Mouse (Mus musculus) forebrain, embryonic 11.5 days (tissue): ENCODE results near the gene Zfp334. TPM values are rescaled to one million over a fixed set of nuclear protein-coding genes. Genes with fewer than 3 reads are reported as not detected.
A peak's percentile ranks its signal among the peaks of the same experiment; 100 is the strongest.

Experiments used
- ATAC-seq: fragments of 200-750 bp; cut with Nextera tagmentation; replicated peaks from 2 replicates; pipeline ENCODE4 v1.8.0; 2017; ENCODE audit warnings: moderate TSS enrichment; ENCODE audit not compliant: low FRiP score
- DNase-seq: peaks from one replicate; pipeline ENCODE4 v3.0.0-alpha.2; 2017; ENCODE audit warnings: low spot score
- H3K27ac ChIP-seq: fragments of 300-500 bp; sonication (generic); 2 replicates; pipeline ENCODE4 v1.5.1; 2014; ENCODE audit warnings: low read depth, low read length
- H3K27me3 ChIP-seq: fragments of 300-500 bp; sonication (generic); 2 replicates; pipeline ENCODE4 v1.6.1; 2014; ENCODE audit warnings: mild to moderate bottlenecking, low read length, mixed read lengths; ENCODE audit not compliant: control insufficient read depth, insufficient read depth
- H3K36me3 ChIP-seq: fragments of 300-500 bp; sonication (generic); 2 replicates; pipeline ENCODE4 v1.6.1; 2014; ENCODE audit warnings: mild to moderate bottlenecking, low read length, moderate library complexity, mixed read lengths; ENCODE audit not compliant: control insufficient read depth, insufficient read depth
- H3K4me1 ChIP-seq: fragments of 300-500 bp; sonication (generic); replicated peaks from 2 replicates; pipeline ENCODE4 v1.6.1; 2014; ENCODE audit warnings: low read length, mixed read lengths; ENCODE audit not compliant: control insufficient read depth, insufficient read depth
- H3K4me2 ChIP-seq: fragments of 300-500 bp; sonication (generic); 2 replicates; pipeline ENCODE4 v1.6.1; 2014; ENCODE audit warnings: low read depth, mild to moderate bottlenecking, low read length, moderate library complexity, mixed read lengths; ENCODE audit not compliant: severe bottlenecking
- H3K4me3 ChIP-seq: fragments of 300-500 bp; sonication (generic); 2 replicates; pipeline ENCODE4 v1.5.1; 2014; ENCODE audit warnings: low read depth, low read length
- H3K9ac ChIP-seq: fragments of 300-500 bp; sonication (generic); 2 replicates; pipeline ENCODE4 v1.6.1; 2014; ENCODE audit warnings: low read length
- H3K9me3 ChIP-seq: fragments of 300-500 bp; sonication (generic); 2 replicates; pipeline ENCODE4 v1.6.1; 2016; ENCODE audit warnings: low read length, mixed read lengths; ENCODE audit not compliant: control insufficient read depth
- WGBS: fragments of 180-500 bp; shearing (Covaris S2); extraction: QIAGEN DNeasy Blood & Tissue Kit; methylation state at CpG from one replicate; pipeline ENCODE4 v1.1.7; 2014; 5-methylcytosine and 5-hydroxymethylcytosine counted together
- polyA plus RNA-seq: library from polyadenylated mRNA; unstranded; fragments of >200 nt; fragmentation: Nextera tagmentation; extraction: Ambion mirVana; gene quantifications from 2 replicates; pipeline ENCODE4 v1.2.1, GENCODE M21; 2014

Gene Zfp334
- polyA plus RNA-seq, 1 experiment from 2014 or later: 23.7 TPM

DNA sequence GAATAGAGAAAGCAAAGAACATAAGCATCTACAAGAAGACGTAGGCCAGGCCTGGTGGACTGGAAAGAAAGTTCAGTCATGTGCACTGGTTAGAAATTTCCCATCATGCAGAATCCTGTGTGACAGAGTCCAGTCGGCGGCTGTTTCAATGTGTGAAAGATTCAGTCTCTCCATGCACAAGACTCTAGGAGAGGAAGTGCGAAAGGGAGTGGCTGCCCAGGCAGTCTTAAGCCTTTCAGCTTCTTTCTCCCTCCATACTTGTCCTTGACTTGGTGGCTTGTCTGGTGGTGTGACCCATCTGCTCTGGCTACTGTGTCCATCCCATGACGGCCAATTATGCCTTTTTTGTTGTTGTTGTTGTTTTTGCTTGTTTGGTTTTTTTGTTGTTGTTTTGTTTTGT is 41.9 kb downstream of the Zfp334 start:
- 88% methylated on average over 5 of the region's 5 CpGs for WGBS
- Histone ChIP-seq H3K27me3 (no peaks in the 10 kb centered on the region), H3K9me3 (no peaks in the 10 kb centered on the region; the same call in 1 of the 2 replicates), H3K4me2 (no peak overlapping the region), H3K27ac (no peak overlapping the region), H3K36me3 (no peaks in the 10 kb centered on the region), H3K4me3 (no peak overlapping the region), H3K9ac (no peak overlapping the region), H3K4me1 (no peaks in the 10 kb centered on the region)
- DNase-seq (no peak), ATAC-seq (no peak)

DNA sequence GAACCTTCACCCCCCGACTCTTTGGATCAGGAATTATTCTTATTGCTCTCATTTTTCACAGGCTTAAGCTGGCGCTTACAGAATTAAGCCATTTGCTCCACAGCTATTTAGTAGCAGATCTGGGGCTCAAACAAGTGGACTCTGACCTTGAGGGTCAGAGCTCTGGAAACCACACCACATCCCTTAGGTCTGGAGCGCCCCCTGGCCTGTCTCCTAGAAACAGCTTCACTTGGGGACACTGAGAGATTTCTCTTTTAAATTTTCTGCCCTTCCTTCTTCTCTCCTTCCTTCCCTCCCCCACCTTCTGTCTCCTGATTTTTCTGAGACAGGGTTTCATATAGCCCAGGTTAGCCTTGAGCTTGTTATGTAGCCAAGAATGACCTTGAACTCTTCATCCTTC is 50.9 kb downstream of the Zfp334 start:
- H3K27me3 ChIP-seq: no peaks in the 10 kb centered on the region; the same call in 1 of the 2 replicates
- WGBS: 23% methylated on average over 3 of the region's 3 CpGs
- H3K27ac ChIP-seq: no peak overlapping the region
- H3K9ac ChIP-seq: no peak overlapping the region
- DNase-seq (peak; percentile 69), ATAC-seq (no peak)
- H3K36me3 ChIP-seq: no peaks in the 10 kb centered on the region
- H3K9me3 ChIP-seq: no peaks in the 10 kb centered on the region
- no peak overlapping the region for H3K4me2 ChIP-seq
- H3K4me3 ChIP-seq: no peak overlapping the region
- H3K4me1 ChIP-seq: peaks cover 2% of the 10 kb centered on the region; the same call in 1 of the 2 replicates

DNA sequence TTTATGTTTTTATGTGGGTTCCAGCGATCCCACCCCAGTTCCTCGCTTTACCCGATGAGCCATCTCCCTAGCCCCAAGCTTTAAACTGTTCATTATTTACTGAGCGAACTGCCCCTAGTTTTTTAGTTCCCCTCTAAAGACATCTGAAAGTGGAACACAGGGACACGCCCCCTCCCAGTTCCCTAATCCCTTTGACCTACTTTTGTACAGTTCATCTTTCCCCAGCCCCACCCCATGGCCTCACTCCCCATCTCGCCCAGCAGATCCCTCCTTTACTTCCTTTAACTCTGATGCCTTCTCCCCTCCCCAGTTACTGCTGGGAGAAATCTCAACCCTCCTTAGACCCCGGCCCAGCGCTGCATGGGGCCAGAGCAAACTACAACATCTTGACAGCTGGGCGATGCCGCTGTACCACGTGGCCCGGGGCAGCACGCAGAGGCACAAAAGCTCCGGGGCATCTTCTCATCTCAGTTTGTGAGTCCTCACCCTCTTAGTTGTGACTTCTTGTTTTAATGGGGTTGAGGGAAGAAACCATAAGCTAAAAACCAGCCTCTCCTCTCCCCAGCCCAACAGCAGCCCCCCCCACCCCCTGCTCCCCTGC is 55.3 kb downstream of the Zfp334 start:
- ATAC-seq: no peak
- 43% methylated on average over 14 of the region's 14 CpGs for WGBS

DNA sequence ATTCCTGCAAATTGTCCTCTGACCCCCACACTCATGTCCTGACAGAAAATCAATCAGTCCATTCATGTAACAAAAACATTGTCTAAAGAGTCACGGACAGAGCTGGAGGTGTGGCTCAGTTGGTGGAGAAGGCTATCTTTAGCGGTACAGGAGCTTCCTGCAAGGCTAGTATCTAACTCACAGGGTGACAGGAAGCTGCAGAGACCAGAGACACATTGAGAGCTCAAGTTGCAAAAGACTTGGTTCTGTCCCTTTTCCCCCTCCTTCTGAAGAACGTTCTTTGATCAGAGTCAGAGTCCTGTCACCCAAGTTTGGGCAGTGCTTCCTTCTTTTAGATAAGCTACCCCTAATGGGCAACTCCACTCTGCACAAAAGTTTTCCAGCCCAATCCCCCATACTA is 58.4 kb downstream of the Zfp334 start:
- no peak overlapping the region for H3K4me2 ChIP-seq
- H3K27me3 ChIP-seq: no peaks in the 10 kb centered on the region
- DNase-seq (no peak), ATAC-seq (no peak)
- no peaks in the 10 kb centered on the region; the same call in 1 of the 2 replicates for H3K4me1 ChIP-seq
- no peak overlapping the region for H3K27ac ChIP-seq
- H3K36me3 ChIP-seq: no peaks in the 10 kb centered on the region
- no peak overlapping the region for H3K4me3 ChIP-seq
- no peak overlapping the region for H3K9ac ChIP-seq
- 60% methylated on average over 3 of the region's 3 CpGs for WGBS
- no peaks in the 10 kb centered on the region for H3K9me3 ChIP-seq

More for the DNA sequence above, 55.3 kb downstream of the Zfp334 start:
- Histone ChIP-seq H3K9ac (no peak overlapping the region), H3K27ac (no peak overlapping the region), H3K27me3 (no peaks in the 10 kb centered on the region), H3K9me3 (no peaks in the 10 kb centered on the region), H3K4me2 (no peak overlapping the region), H3K36me3 (no peaks in the 10 kb centered on the region), H3K4me3 (no peak overlapping the region), H3K4me1 (peaks cover 2% of the 10 kb centered on the region; the same call in 1 of the 2 replicates)
- no peak for DNase-seq

DNA sequence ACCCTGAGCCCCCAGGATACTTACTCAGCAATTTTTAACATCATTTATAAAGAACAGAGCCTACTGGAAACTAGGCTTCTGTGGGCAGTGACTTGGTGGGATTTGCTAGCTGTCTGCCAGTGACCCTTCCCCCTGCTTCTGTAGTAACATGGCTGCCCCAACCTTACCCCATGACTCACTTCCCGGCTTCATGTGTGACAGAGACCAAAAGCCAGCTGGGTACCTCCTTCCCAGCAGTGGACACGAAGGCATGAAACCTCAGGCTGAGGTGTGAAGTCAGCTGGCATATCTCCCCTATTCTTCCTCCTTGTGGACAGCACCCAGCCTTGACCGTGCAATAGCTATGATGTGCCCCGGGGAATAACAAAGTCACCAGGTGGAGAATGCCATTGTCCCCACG is 59.3 kb downstream of the Zfp334 start:
- ATAC-seq: no peak
- 77% methylated on average over 5 of the region's 5 CpGs for WGBS
- H3K27me3 ChIP-seq: no peaks in the 10 kb centered on the region
- no peak overlapping the region for H3K4me2 ChIP-seq
- no peak overlapping the region for H3K27ac ChIP-seq
- H3K9me3 ChIP-seq: no peaks in the 10 kb centered on the region
- H3K36me3 ChIP-seq: no peaks in the 10 kb centered on the region
- no peak for DNase-seq
- no peak overlapping the region for H3K9ac ChIP-seq
- no peak overlapping the region for H3K4me3 ChIP-seq
- peaks cover 5% of the 10 kb centered on the region for H3K4me1 ChIP-seq

DNA sequence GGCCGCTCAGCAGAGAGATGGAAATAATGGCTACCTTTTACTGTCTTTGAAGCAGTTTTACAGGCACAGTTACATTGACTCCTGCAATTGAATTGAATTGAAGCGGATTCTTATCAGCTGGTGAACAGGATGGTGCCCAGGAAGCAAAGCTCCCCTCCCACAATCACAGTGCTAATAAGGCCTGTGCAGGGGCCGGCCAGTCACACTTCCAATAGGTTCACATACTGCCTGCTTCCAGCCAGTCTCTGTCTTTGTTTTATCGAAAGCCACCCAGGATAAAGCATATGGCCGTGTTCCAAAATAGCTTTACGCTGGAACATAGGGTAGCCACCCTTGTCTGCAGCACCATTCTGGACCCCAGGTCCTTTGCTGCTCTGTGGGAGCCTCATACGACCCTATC is 60.7 kb downstream of the Zfp334 start:
- H3K9ac ChIP-seq: peak overlapping the region; percentile 60; the same call in 1 of the 2 replicates
- H3K27ac ChIP-seq: no peak overlapping the region
- H3K36me3 ChIP-seq: no peaks in the 10 kb centered on the region; the same call in 1 of the 2 replicates
- peak overlapping the region; percentile 95 for H3K4me2 ChIP-seq
- DNase-seq (no peak), ATAC-seq (no peak)
- H3K4me3 ChIP-seq: peak overlapping the region; percentile 54; the same call in 1 of the 2 replicates
- H3K27me3 ChIP-seq: no peaks in the 10 kb centered on the region
- H3K4me1 ChIP-seq: peaks cover 5% of the 10 kb centered on the region
- no peaks in the 10 kb centered on the region for H3K9me3 ChIP-seq
- WGBS: 51% methylated on average over 7 of the region's 7 CpGs

DNA sequence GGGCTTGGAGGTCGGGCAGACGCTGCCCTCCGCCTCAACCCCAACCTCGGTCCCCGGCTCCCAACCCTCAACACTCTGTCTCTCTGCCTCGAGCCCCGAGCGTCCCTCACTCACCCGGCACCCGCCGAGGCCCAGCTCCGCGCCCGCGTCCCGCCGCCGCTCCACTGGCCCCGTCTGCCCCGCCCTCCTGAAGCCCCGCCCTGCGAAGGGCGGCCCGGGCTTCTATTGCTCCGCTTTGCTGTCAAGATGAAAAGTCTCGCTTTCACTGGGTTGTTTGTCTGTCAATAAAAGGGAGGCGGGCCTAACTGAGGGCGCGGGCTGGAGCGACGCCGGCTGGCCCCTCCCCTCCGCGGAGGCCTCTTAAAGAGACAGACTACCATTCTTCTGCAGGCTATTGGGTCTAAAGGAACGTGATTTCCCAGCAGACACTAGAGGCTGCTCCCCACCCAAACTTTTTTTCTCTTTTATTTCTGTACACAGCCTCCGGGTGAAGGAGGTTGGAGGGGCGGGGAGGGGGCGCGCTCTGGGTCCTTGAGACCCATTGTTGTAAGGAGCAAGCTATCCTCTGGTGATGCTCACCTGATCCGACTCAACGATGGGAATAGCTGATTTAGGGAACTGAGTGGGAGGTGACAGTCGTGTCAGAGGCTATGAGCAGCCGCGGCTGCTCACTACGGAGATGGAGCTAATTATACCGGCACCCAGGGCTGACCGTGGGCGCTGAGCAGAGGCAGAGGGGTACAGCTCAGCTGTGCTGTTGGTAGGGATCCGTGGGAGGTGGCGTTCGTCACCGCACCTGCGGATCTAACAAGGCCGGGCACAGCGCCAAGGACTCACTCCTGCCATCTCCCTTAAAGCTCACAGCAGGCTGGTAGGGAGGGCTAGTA is 61.5 kb downstream of the Zfp334 start, which contains the start of gene Elmo2:
Gene Elmo2 (minus strand): TSS at position 176 of the 887 bp plus-strand sequence.
- peak within 1 kb of the TSS; percentile 95 for H3K4me2 ChIP-seq
- H3K36me3 ChIP-seq: no peaks in the 10 kb centered on the region; the same call in 1 of the 2 replicates
- no peaks in the 10 kb centered on the region for H3K27me3 ChIP-seq
- WGBS: under 1% methylated on average over 55 of the region's 55 CpGs
- H3K9ac ChIP-seq: peak within 1 kb of the TSS; percentile 73
- H3K9me3 ChIP-seq: no peaks in the 10 kb centered on the region
- H3K4me3 ChIP-seq: peak within 1 kb of the TSS; percentile 54
- peak within 1 kb of the TSS; percentile 48; the same call in 1 of the 2 replicates for H3K27ac ChIP-seq
- ATAC-seq (peak; percentile 98), DNase-seq (peak; percentile 97)
- peaks cover 8% of the 10 kb centered on the region for H3K4me1 ChIP-seq

DNA sequence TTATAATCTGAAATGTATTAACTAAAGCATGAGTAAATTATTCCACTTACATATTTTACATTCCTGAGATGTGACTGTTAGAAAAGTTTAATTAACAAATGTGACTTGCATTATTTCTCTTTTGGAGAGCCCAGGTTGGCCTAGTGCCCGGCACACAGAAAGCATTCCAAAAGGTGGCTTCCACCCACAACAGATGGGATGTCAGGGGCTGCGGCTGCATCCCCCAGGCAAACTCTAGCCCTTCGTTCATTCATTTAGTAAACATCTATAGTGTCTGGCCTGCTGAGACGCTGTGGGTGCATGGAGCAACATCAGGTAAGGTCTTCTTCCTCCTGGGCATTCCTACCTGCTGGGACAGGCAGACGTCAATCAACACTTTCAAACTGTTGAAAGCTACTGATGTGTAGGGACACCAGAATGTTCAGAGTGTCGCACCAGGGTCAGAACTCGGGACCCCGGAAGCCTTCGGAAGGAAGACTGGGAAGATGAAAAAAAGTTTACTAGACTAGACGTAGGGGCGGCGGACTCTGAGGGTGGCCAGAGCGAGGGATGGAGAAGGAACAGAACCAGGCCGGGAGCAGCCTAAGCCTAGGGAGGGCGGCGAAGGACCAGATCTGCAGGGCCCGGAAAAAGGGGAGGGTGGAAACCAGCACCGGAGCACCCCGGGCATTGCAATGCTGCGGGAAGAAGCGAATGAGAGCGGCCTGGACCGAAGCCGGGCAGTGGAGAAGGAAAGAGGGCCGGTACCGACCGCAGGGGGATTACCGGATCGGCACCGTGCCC is 62.3 kb downstream of the Zfp334 start:
- WGBS: 1% methylated on average over 29 of the region's 30 CpGs
- ATAC-seq: no peak; the same call in 1 of the 2 replicates
- H3K4me2 ChIP-seq: peak overlapping the region; percentile 93

More for the DNA sequence above, 62.3 kb downstream of the Zfp334 start:
- Histone ChIP-seq H3K4me3 (peak overlapping the region; percentile 54), H3K9ac (peak overlapping the region; percentile 73), H3K4me1 (peaks cover 14% of the 10 kb centered on the region), H3K27me3 (no peaks in the 10 kb centered on the region; the same call in 1 of the 2 replicates), H3K27ac (no peak overlapping the region), H3K9me3 (no peaks in the 10 kb centered on the region), H3K36me3 (no peaks in the 10 kb centered on the region; the same call in 1 of the 2 replicates)
- DNase-seq: no peak
